Mouse (Mus musculus) heart, adult 2 months (tissue): ENCODE data around the gene Herc1. TPM values are rescaled to one million over a fixed set of nuclear protein-coding genes. Genes with fewer than 3 reads are reported as not detected.

Experiments used
- DNase-seq, 2 experiments: peaks; one replicate each; pipeline ENCODE4 v3.0.0; 2021
- H3K27ac ChIP-seq: fragments of 200-600 bp; 2 replicates; pipeline ENCODE4 v1.8.1; 2022
- H3K27me3 ChIP-seq: fragments of 200-500 bp; 2 replicates; pipeline ENCODE4 v1.6.1; 2012; ENCODE audit warnings: mild to moderate bottlenecking, low read length, inconsistent platforms, mixed read lengths; ENCODE audit not compliant: control insufficient read depth, insufficient read depth
- H3K36me3 ChIP-seq: fragments of 200-500 bp; 2 replicates; pipeline ENCODE4 v1.6.1; 2012; ENCODE audit warnings: low read length, inconsistent platforms; ENCODE audit not compliant: control insufficient read depth, insufficient read depth
- H3K4me1 ChIP-seq: fragments of 200-500 bp; 2 replicates; pipeline ENCODE4 v1.6.1; 2011; ENCODE audit warnings: low read length; ENCODE audit not compliant: control insufficient read depth, insufficient read depth
- H3K4me3 ChIP-seq: fragments of 200-600 bp; 2 replicates; pipeline ENCODE4 v1.8.1; 2022
- H3K79me2 ChIP-seq: fragments of 200-500 bp; replicated peaks from 2 replicates; pipeline ENCODE4 v1.6.1; 2012; ENCODE audit warnings: mild to moderate bottlenecking, inconsistent platforms, low read length, moderate library complexity, mixed read lengths; ENCODE audit not compliant: control insufficient read depth, insufficient read depth
- H3K9ac ChIP-seq: fragments of 200-500 bp; 2 replicates; pipeline ENCODE4 v1.6.1; 2012; ENCODE audit warnings: low read depth, mild to moderate bottlenecking, control low read depth, inconsistent platforms, low read length, mixed read lengths
- CTCF ChIP-seq: fragments of 200-600 bp; IDR thresholded peaks from 2 replicates; pipeline ENCODE4 v1.8.1; 2022; ENCODE audit warnings: antibody characterized with exemption, mild to moderate bottlenecking, moderate library complexity
- EP300 ChIP-seq: fragments of 200-500 bp; IDR thresholded peaks from 2 replicates; pipeline ENCODE4 v1.6.1; 2011; ENCODE audit warnings: low read depth, low read length, control low read depth; ENCODE audit not compliant: insufficient read depth
- POLR2A ChIP-seq: fragments of 200-500 bp; IDR thresholded peaks from 2 replicates; pipeline ENCODE4 v1.6.1; 2011; ENCODE audit warnings: mild to moderate bottlenecking, low read depth, low read length, control low read depth; ENCODE audit not compliant: insufficient read depth
- WGBS: fragments of 180-500 bp; shearing (Covaris S2); methylation state at CpG from one replicate; pipeline ENCODE4 v1.1.7; 2018; 5-methylcytosine and 5-hydroxymethylcytosine counted together
- intact Hi-C: fragments of 180-260 bp; cut with DNase I; formaldehyde crosslinking; loops from one replicate; pipeline ENCODE4 v1.15.1; 2025
- long read RNA-seq: library from polyadenylated mRNA; stranded (forward); transcript quantifications from one replicate; pipeline ENCODE4 v2.0.0, GENCODE M21; 2021
- polyA plus RNA-seq: library from polyadenylated mRNA; depleted of rRNA; stranded (reverse); fragments of >200 nt; gene quantifications from 2 replicates; pipeline ENCODE4 v1.2.3, GENCODE M21; 2012; rRNA removed
- total RNA-seq, 2 experiments: library from RNA; stranded (reverse); gene quantifications; 2 replicates each; pipeline ENCODE4 v1.2.3; 2021

Gene Herc1
- total RNA-seq (10 to 100 TPM; 31.4 to 35.4 TPM), polyA plus RNA-seq (11.0 and 18.7 TPM in 2 replicates)
- long read RNA-seq, partial matches to known transcripts: 2 of 3 reads
- long read RNA-seq, other reads (novel, unspliced or antisense): 1 of 3 reads

- no peak for TF ChIP-seq EP300
- TF ChIP-seq POLR2A: peak; percentile 45
- no peak for TF ChIP-seq CTCF
- WGBS: under 1% methylated on average over 83 of the region's 85 CpGs
- peak within 1 kb of the TSS; percentile 98 for H3K9ac ChIP-seq
Measured at GRCm38 (mm10) chr9:66349860-66350787, at the start of gene Herc1. Herc1 (plus strand) TSS chr9:66350450.

GRCm38 (mm10) chr9:66304320-66305090 is 45.7 kb upstream of the Herc1 start:
- H3K79me2 ChIP-seq: no peaks in the 10 kb centered on the region
- H3K4me1 ChIP-seq: no peaks in the 10 kb centered on the region; the same call in 1 of the 2 replicates
- DNase-seq: no peak
- H3K4me3 ChIP-seq: peak overlapping the region; percentile 61; the same call in 1 of the 2 replicates
- no peak overlapping the region for H3K9ac ChIP-seq
- H3K27me3 ChIP-seq: no peaks in the 10 kb centered on the region
- peak overlapping the region; percentile 86 for H3K27ac ChIP-seq
- 90% methylated on average over 3 of the region's 3 CpGs for WGBS
- TF ChIP-seq EP300 (no peak), CTCF (no peak), POLR2A (no peak)
- H3K36me3 ChIP-seq: peaks cover 2% of the 10 kb centered on the region
- intact Hi-C loops: no loop called here

More at GRCm38 (mm10) chr9:66349860-66350787, at the start of gene Herc1:
- peaks cover 12% of the 10 kb centered on the region for H3K36me3 ChIP-seq
- H3K27ac ChIP-seq: peak within 1 kb of the TSS; percentile 95
- no peaks in the 10 kb centered on the region for H3K27me3 ChIP-seq
- peaks cover 3% of the 10 kb centered on the region for H3K79me2 ChIP-seq
- H3K4me3 ChIP-seq: peak within 1 kb of the TSS; percentile 98
- DNase-seq: peak; percentile 95 to 97
- H3K4me1 ChIP-seq: peaks cover 4% of the 10 kb centered on the region
- intact Hi-C loops: loop anchor here (5.0 kb wide), 1 partner anchor 68 kb away; no protein-coding TSS in a partner anchor

- WGBS: 17% methylated on average over 25 of the region's 25 CpGs
- intact Hi-C loops: no loop called here
- no peaks in the 10 kb centered on the region for H3K27me3 ChIP-seq
- no peaks in the 10 kb centered on the region; the same call in 1 of the 2 replicates for H3K4me1 ChIP-seq
- peak overlapping the region; percentile 86 for H3K27ac ChIP-seq
- TF ChIP-seq CTCF: no peak
- peak; percentile 92; the same call in 1 of the 2 replicates for TF ChIP-seq EP300
- peak; percentile 81 for TF ChIP-seq POLR2A
- H3K36me3 ChIP-seq: peaks cover 2% of the 10 kb centered on the region
- no peaks in the 10 kb centered on the region for H3K79me2 ChIP-seq
- peak; percentile 55 to 67 for DNase-seq
- peak overlapping the region; percentile 69 for H3K9ac ChIP-seq
- H3K4me3 ChIP-seq: peak overlapping the region; percentile 61
Measured at GRCm38 (mm10) chr9:66305121-66306112, 44.8 kb upstream of the Herc1 start.

- Histone ChIP-seq H3K4me3 (no peak overlapping the region), H3K36me3 (peaks cover 2% of the 10 kb centered on the region), H3K9ac (no peak overlapping the region), H3K27me3 (no peaks in the 10 kb centered on the region), H3K4me1 (peaks cover under 1% of the 10 kb centered on the region), H3K79me2 (no peaks in the 10 kb centered on the region), H3K27ac (no peak overlapping the region)
- intact Hi-C loops: no loop called here
- DNase-seq: no peak
- 59% methylated on average over 3 of the region's 3 CpGs for WGBS
- no peak for TF ChIP-seq CTCF
- TF ChIP-seq POLR2A: no peak
- no peak for TF ChIP-seq EP300
Measured at GRCm38 (mm10) chr9:66306414-66306813, 43.8 kb upstream of the Herc1 start.

- Histone ChIP-seq H3K27ac (no peak overlapping the region), H3K79me2 (no peaks in the 10 kb centered on the region), H3K36me3 (peaks cover 2% of the 10 kb centered on the region), H3K27me3 (no peaks in the 10 kb centered on the region), H3K4me1 (peaks cover 3% of the 10 kb centered on the region), H3K9ac (no peak overlapping the region), H3K4me3 (no peak overlapping the region)
- 21% methylated on average over 2 of the region's 2 CpGs for WGBS
- TF ChIP-seq EP300 (0 out of 2 replicates have a peak, but pooled peaks have one; percentile 36), POLR2A (no peak)
- peak; percentile 23 to 27 for DNase-seq
- intact Hi-C loops: no loop called here
Measured at GRCm38 (mm10) chr9:66307341-66307740, 42.9 kb upstream of the Herc1 start.
